Mouse (Mus musculus): ENCODE results near the gene Zfp961. TPM values are rescaled to one million over a fixed set of nuclear protein-coding genes. Genes with fewer than 3 reads are reported as not detected.
A peak's percentile ranks its signal among the peaks of the same experiment; 100 is the strongest.
"Not testable (repeated sequence)": the region's sequence is repeated elsewhere in the genome, so short reads cannot be mapped to it uniquely, and the experiment has no call there.

Zfp961 gene
- total RNA-seq, 2 experiments from 2014 or later, result 16.0 to 23.1 TPM

DNA sequence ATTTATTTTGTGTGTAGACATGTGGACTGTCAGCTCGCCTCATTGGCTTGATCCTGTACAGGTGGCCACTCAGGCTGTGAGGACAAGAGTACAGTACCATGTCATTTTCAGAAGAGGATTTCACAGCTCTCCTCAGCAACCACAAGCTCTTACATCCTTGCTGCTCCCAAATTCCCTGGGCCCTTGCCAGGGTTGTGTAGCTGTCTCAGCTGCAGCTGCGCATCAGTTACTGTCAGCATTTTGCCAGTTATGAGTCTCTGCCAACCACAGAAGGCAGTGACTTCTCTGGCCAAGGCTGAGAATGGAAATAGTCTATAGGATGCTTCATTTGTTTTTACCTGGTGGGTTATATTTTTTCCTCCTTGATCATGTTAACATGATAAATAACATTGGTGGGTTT, 67.3 kb downstream of the Zfp961 start:
- DNase-seq, result peak; percentile 45 to 49

- not testable (repeated sequence) for DNase-seq
These were observed 68.2 kb downstream of the Zfp961 start for GRCm38 (mm10) chr8:72019022-72019421.

DNA sequence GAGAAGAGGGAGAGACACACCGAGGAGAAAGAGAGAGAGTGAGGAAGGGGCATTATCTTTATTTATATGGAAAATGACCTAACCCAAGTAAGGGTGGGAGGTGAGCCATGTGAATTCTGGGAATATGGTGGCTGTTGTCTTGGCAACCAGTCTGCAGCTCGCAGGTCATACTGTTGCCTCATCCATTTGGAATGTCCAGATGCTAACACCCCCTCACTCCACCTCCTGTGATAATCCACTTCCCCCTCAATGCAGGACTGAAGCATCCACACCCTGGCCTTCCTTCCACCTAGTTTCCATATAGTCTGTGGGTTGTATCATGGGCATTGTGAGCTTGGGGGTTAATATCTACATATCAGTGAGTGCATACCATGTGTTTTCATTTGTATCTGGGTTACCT, 69.0 kb downstream of the Zfp961 start:
- no peak for DNase-seq

DNA sequence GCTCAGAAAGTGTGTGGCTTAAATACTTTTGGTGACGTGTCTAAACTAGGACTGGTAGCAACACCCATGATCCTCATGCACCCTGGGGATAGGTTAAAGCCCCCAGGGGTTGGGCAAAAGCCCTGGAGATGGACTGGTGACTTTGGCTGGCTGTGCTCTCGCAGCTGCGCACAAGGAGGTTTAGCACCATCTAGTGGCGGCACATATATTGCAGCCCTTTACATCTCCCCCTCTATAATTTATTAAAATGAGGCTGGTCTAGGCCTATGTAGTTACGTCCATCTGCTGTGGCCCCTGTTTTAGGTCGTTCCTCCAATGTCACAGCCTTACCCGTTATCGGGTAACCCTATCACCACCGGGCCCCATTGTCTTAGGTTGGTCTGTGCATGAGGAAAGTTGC, 74.0 kb downstream of the Zfp961 start:
- DNase-seq, result peak in 1 of 2 experiments; percentile 54

DNA sequence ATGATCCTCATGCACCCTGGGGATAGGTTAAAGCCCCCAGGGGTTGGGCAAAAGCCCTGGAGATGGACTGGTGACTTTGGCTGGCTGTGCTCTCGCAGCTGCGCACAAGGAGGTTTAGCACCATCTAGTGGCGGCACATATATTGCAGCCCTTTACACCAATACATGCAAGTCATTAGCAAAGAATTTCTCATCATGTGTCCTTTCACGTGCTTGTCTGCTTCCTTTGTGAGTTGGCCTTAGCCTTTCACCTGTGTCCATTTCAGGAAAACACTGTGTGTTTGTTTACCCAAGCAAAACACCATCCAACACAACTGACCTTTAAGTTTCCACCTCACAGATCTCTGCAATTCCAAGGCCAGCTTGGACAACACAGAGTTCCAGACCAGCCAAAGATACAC, 82.1 kb downstream of the Zfp961 start:
- peak; percentile 70 to 72 for DNase-seq

DNA sequence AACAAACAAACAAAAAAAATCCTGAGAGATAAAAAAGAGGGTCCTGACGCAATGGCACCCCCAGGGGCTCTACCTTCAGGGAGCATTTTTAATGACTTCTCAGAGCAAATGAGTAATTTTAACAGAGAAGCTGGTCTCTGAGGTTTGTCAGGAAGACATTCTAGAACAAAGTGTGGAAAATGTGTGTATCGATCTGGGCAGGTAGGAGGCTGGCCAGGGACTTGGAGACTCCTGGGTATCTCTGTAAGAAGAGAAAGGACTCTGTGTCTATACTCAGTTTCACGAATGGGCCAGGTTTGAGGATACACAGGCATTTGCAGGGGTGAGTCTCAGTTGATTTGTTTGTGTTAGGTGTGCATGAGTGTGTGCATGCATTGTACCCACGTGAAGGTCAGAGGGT, 90.1 kb downstream of the Zfp961 start, which contains the start of gene Olfr372:
TSS of gene Olfr372 (plus strand) at position 301 of the 400 bp plus-strand sequence.
- DNase-seq, result not testable (repeated sequence)

DNA sequence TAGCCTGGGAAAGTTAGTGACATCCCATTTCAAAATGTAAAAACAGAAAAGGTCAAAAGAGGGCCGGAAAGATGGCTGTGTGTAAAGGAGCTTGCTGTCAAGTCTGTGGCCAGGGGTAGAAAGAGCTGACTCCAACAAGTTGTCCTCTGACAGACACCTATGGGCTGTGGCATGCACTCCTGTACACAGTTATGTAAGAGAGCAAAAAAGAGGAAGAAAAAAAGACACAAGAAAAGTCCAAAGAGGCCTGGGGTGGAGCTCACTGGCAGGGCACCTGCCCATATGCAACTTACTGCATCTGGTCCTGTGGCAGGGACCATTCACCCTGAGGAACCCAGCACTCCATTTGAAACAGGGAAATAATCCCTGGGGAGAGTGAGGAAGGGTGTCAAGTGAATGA, 91.7 kb downstream of the Zfp961 start:
- DNase-seq, result no peak

Other genes starting within 250 kb of the Zfp961 start
- gene B3gnt3, start 249.2 kb upstream of the Zfp961 start, total RNA-seq (2021), result 1 to 10 TPM; 4.0 to 4.5 TPM
- 1 to 10 TPM in 1 of 2 experiments, under 1 TPM in 1; 0.50 to 3.2 TPM for gene Fcho1, start 225.3 kb upstream of the Zfp961 start, total RNA-seq (2021)
- gene Zfp709, start 69.0 kb upstream of the Zfp961 start, total RNA-seq (2021), result 1 to 10 TPM; 4.8 to 6.9 TPM
- gene Zfp882, start 42.4 kb upstream of the Zfp961 start, total RNA-seq (2021), result 1 to 10 TPM; 5.7 to 6.5 TPM
- gene Zfp617, start 42.4 kb upstream of the Zfp961 start, total RNA-seq (2021), result 10 to 100 TPM; 31.8 to 35.7 TPM
- gene Cyp4f18, start 58.6 kb downstream of the Zfp961 start, total RNA-seq (2021), result 1 to 10 TPM; 4.8 to 6.0 TPM
- not detected for gene Olfr372, start 90.2 kb downstream of the Zfp961 start, total RNA-seq (2021)
- gene Olfr373, start 132.1 kb downstream of the Zfp961 start, total RNA-seq (2021), result not detected
- not detected for gene Olfr374, start 156.0 kb downstream of the Zfp961 start, total RNA-seq (2021)
- 100 to 1,000 TPM; 198 to 284 TPM for gene Tpm4, start 183.9 kb downstream of the Zfp961 start, total RNA-seq (2021)
- 10 to 100 TPM; 56.8 to 67.0 TPM for gene Rab8a, start 210.2 kb downstream of the Zfp961 start, total RNA-seq (2021)
- not detected for gene Hsh2d, start 238.6 kb downstream of the Zfp961 start, total RNA-seq (2021)